Mouse (Mus musculus): Measurements from ENCODE around the gene Strn4.

Gene Strn4

GRCm38 (mm10) chr7:16815351-16815941, at the start of gene Strn4:
TSS of gene Strn4 (plus strand) at chr7:16815889.
- in situ Hi-C loops (cut with MboI; ENCODE audit: unreplicated experiment in 2 of 2): loop anchor here in 1 of 2 experiments (5.0 kb wide), 1 partner anchor 42 kb away; no protein-coding TSS in a partner anchor

GRCm38 (mm10) chr7:16766443-16766842, 49.2 kb upstream of the Strn4 start:
- in situ Hi-C loops (cut with MboI; ENCODE audit: unreplicated experiment in 2 of 2): no loop called here

GRCm38 (mm10) chr7:16775888-16776287, 39.8 kb upstream of the Strn4 start:
- in situ Hi-C loops (cut with MboI; ENCODE audit: unreplicated experiment in 2 of 2): no loop called here

- in situ Hi-C loops (cut with MboI; ENCODE audit: unreplicated experiment in 2 of 2): loop anchor here in 1 of 2 experiments (5.0 kb wide), 1 partner anchor 33 kb away; no protein-coding TSS in a partner anchor
Measured at GRCm38 (mm10) chr7:16780076-16780475, 35.6 kb upstream of the Strn4 start.

- in situ Hi-C loops (cut with MboI; ENCODE audit: unreplicated experiment in 2 of 2): loop anchor here in 1 of 2 experiments (5.0 kb wide), 1 partner anchor 34 kb away; no protein-coding TSS in a partner anchor
Measured at GRCm38 (mm10) chr7:16780825-16781554, 34.7 kb upstream of the Strn4 start, which contains the start of gene Slc1a5. TSS of gene Slc1a5 (plus strand) at chr7:16781340.

- in situ Hi-C loops (cut with MboI; ENCODE audit: unreplicated experiment in 2 of 2): loop anchor here in 1 of 2 experiments (5.0 kb wide), 1 partner anchor 34 kb away; no protein-coding TSS in a partner anchor
Measured at GRCm38 (mm10) chr7:16781555-16781815, 34.2 kb upstream of the Strn4 start.

- in situ Hi-C loops (cut with MboI; ENCODE audit: unreplicated experiment in 2 of 2): loop anchor here in 1 of 2 experiments (5.0 kb wide), 1 partner anchor 35 kb away; no protein-coding TSS in a partner anchor
Measured at GRCm38 (mm10) chr7:16781816-16782554, 33.7 kb upstream of the Strn4 start.

- in situ Hi-C loops (cut with MboI; ENCODE audit: unreplicated experiment in 2 of 2): loop anchor here in 1 of 2 experiments (5.0 kb wide), 1 partner anchor 35 kb away; no protein-coding TSS in a partner anchor
Measured at GRCm38 (mm10) chr7:16782555-16783125, 33.0 kb upstream of the Strn4 start.

GRCm38 (mm10) chr7:16783224-16783688, 32.4 kb upstream of the Strn4 start:
- in situ Hi-C loops (cut with MboI; ENCODE audit: unreplicated experiment in 2 of 2): loop anchor here in 1 of 2 experiments (5.0 kb wide), 1 partner anchor 36 kb away; no protein-coding TSS in a partner anchor

GRCm38 (mm10) chr7:16783758-16784415, 31.8 kb upstream of the Strn4 start:
- in situ Hi-C loops (cut with MboI; ENCODE audit: unreplicated experiment in 2 of 2): loop anchor here in 1 of 2 experiments (5.0 kb wide), 1 partner anchor 37 kb away; no protein-coding TSS in a partner anchor

- in situ Hi-C loops (cut with MboI; ENCODE audit: unreplicated experiment in 2 of 2): loop anchor here in 1 of 2 experiments (5.0 kb wide), 1 partner anchor 37 kb away; no protein-coding TSS in a partner anchor
Measured at GRCm38 (mm10) chr7:16784498-16784976, 31.2 kb upstream of the Strn4 start.

- in situ Hi-C loops (cut with MboI; ENCODE audit: unreplicated experiment in 2 of 2): no loop called here
Measured at GRCm38 (mm10) chr7:16785541-16786083, 30.1 kb upstream of the Strn4 start.

- in situ Hi-C loops (cut with MboI; ENCODE audit: unreplicated experiment in 2 of 2): loop anchor here in 1 of 2 experiments (5.0 kb wide), 1 partner anchor 45 kb away; no protein-coding TSS in a partner anchor
Measured at GRCm38 (mm10) chr7:16792316-16792715, 23.4 kb upstream of the Strn4 start.

GRCm38 (mm10) chr7:16793010-16793725, 22.5 kb upstream of the Strn4 start:
- in situ Hi-C loops (cut with MboI; ENCODE audit: unreplicated experiment in 2 of 2): loop anchor here in 1 of 2 experiments (5.0 kb wide), 1 partner anchor 46 kb away; no protein-coding TSS in a partner anchor

- in situ Hi-C loops (cut with MboI; ENCODE audit: unreplicated experiment in 2 of 2): loop anchor here in 1 of 2 experiments (5.0 kb wide), 1 partner anchor 48 kb away; no protein-coding TSS in a partner anchor
Measured at GRCm38 (mm10) chr7:16794886-16795285, 20.8 kb upstream of the Strn4 start.

GRCm38 (mm10) chr7:16804409-16805028, 11.2 kb upstream of the Strn4 start:
- in situ Hi-C loops (cut with MboI; ENCODE audit: unreplicated experiment in 2 of 2): loop anchor here (5.0 to 10.0 kb wide), 4 partner anchors 60 to 177 kb away; no protein-coding TSS in a partner anchor

- in situ Hi-C loops (cut with MboI; ENCODE audit: unreplicated experiment in 2 of 2): loop anchor here (5.0 to 10.0 kb wide), 3 partner anchors 63 to 181 kb away; no protein-coding TSS in a partner anchor
Measured at GRCm38 (mm10) chr7:16807936-16808335, 7.8 kb upstream of the Strn4 start.

GRCm38 (mm10) chr7:16808647-16809046, 7.0 kb upstream of the Strn4 start:
- in situ Hi-C loops (cut with MboI; ENCODE audit: unreplicated experiment in 2 of 2): loop anchor here (5.0 to 10.0 kb wide), 3 partner anchors 64 to 181 kb away; no protein-coding TSS in a partner anchor
